Mouse (Mus musculus): ENCODE measurements around the gene Gm16381.
"Not testable (repeated sequence)": the region's sequence is repeated elsewhere in the genome, so short reads cannot be mapped to it uniquely, and the experiment has no call there.

Gm16381 gene

DNA sequence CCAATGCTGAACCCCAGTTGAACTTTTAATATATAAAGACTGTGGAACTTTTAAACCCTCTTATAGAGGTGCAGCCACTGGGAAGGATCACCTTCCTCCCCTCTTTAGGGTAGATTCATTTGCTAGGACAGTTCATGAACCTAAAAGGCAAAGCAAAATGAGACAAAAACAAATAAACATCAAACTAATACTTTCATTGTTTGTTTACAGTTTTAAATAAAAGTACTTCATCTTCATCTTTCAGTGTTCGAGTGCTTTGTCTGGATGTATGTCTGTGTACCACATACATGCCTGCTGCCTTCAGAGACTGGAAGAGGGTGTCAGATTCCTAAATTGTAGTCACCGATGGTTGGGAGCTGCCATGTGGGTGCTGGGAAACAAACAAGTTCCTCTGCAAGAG lies at the start of gene Gm16381:
Gm16381 (minus strand) TSS at position 101 of the 400 bp plus-strand sequence.
- not testable (repeated sequence) for DNase-seq (ENCODE audit: low read depth, low spot score)

- not testable (repeated sequence) for DNase-seq (ENCODE audit: low read depth, low spot score)
These were observed 8.7 kb upstream of the Gm16381 start for GRCm38 (mm10) chr12:87652916-87653703.

DNA sequence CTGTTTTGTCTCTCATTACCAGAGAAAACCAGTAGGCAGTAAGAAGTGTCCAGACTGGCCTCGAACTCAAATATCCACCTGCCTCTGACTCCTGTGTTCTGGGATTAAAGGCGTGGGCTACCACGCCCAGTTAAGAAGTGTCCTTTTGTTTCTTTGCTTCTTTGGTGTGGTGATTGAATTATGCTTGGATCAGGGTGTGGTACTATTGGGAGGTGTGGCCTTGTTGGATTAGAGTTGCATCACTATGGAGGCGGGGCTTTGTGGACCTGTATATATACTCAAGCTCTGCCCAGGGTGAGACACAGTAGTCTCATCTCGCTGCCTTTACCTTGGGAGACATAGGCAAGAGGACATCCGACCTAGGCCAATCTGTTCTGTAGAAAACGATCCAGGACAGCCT lies 25.9 kb downstream of the Gm16381 start, which contains the start of gene Gm4027:
Gm4027 (plus strand) TSS at position 301 of the 400 bp plus-strand sequence.
- not testable (repeated sequence) for DNase-seq (ENCODE audit: low read depth, low spot score)

- DNase-seq (ENCODE audit: low read depth, low spot score) = not testable (repeated sequence)
These were observed 42.0 kb downstream of the Gm16381 start, which contains the start of gene Oog1 for GRCm38 (mm10) chr12:87602388-87602787. Gene Oog1 (plus strand): TSS chr12:87602688.

DNA sequence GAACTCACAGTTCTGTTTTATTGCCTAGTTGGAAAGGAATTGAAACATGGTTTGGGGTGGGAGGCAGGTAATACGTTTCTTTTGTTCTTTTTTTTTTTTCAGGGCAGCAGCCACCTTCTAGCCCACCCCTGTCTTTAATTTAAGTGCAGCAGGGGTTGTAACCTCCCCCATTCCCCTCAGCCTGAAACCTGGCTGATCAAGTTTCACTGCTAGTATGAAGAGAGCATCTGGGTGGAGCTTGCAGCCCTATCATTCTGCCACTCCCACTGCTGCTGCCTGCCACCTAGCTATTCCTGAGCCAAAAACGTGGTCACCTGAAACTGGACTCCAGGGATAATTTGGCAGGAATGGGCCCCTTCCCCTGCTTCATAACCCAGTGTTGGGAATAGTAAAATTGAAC lies 43.0 kb downstream of the Gm16381 start:
- not testable (repeated sequence) for DNase-seq (ENCODE audit: low read depth, low spot score)
